In the genomic region with DNA sequence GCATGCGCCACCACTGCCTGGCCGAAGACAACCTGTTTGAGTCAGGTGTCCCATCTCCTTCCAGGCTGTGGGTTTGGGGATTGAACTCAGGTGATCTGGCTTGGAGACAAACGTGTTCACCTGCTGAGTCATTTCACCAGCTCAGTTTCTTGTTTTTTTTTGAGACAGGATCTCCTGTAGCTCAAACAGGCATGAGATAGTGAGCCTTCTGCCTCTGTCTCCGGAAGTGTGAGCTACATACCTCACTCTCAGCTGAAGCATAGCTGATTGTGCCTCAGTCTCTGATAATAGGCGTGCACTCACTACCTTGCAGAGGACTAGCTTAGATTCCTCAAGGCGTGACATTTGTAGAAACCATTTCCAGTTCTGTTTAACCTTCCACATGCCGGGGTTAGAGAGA, we compare ENCODE assay signal across 20 mouse cellular contexts. TPM values are rescaled to one million over a fixed set of nuclear protein-coding genes. Genes with fewer than 3 reads are reported as not detected.
DNase-seq lines count a peak whose midpoint lies in the region; ATAC-seq lines count a peak whose summit lies in the region.
"Had no signal": no experiment of that assay in that cellular context is flagged by ENCODE, and none has a peak within 500 bp of the region (broad histone marks: within the 10 kb centered on the region; RNA-seq: fewer than 3 reads in every experiment).

No protein-coding gene starts in this region.

- intact Hi-C loops in heart, postnatal 10 days (cut with DNase I): no loop called here

- DNase-seq in heart, embryonic 10.5 days (ENCODE audit: low spot score): no peak
- no peak for DNase-seq in heart, postnatal 10 days
- DNase-seq in midbrain, embryonic 10.5 days (ENCODE audit: low spot score): no peak
- peak; percentile 26 for DNase-seq in induced T-regulatory cell, adult 2 months (ENCODE audit: low read depth)
- DNase-seq in adrenal gland, adult 8-10 months: no peak
- DNase-seq in layer of hippocampus, adult 18-20 months (ENCODE audit: low spot score in 2 of 2): no peak
- DNase-seq: cerebellum, adult 8-10 months; gastrocnemius, postnatal 25 days; heart, adult 2 months; kidney, adult 11 months; lung, postnatal 14 days; right cerebral cortex, postnatal 25 days had no signal

- no peak overlapping the region for H3K9ac ChIP-seq in midbrain, embryonic 15.5 days
- no peak overlapping the region for H3K9ac ChIP-seq in midbrain, embryonic 13.5 days (replicated peaks)
- H3K9ac ChIP-seq: hindbrain, embryonic 15.5 days had no signal

- no peaks in the 10 kb centered on the region for H3K27me3 ChIP-seq in heart, embryonic 10.5 days (ENCODE audit: insufficient read depth, poor library complexity, severe bottlenecking)
- no peaks in the 10 kb centered on the region for H3K27me3 ChIP-seq in midbrain, embryonic 10.5 days (ENCODE audit: low read depth, poor library complexity, severe bottlenecking)
- H3K27me3 ChIP-seq in midbrain, embryonic 15.5 days (replicated peaks): no peaks in the 10 kb centered on the region
- no peaks in the 10 kb centered on the region for H3K27me3 ChIP-seq in midbrain, embryonic 13.5 days
- H3K27me3 ChIP-seq: hindbrain, embryonic 15.5 days had no signal

- peaks cover 30% of the 10 kb centered on the region for H3K36me3 ChIP-seq in heart, embryonic 10.5 days
- H3K36me3 ChIP-seq in midbrain, embryonic 10.5 days: peaks cover 36% of the 10 kb centered on the region
- H3K36me3 ChIP-seq in midbrain, embryonic 15.5 days (replicated peaks): no peaks in the 10 kb centered on the region
- peaks cover 4% of the 10 kb centered on the region; the same call in 1 of the 2 replicates for H3K36me3 ChIP-seq in midbrain, embryonic 13.5 days
- H3K36me3 ChIP-seq: hindbrain, embryonic 15.5 days had no signal

- WGBS in heart, embryonic 10.5 days: 51% methylated on average over 7 of the region's 7 CpGs
- 83% methylated on average over 7 of the region's 7 CpGs for WGBS in midbrain, embryonic 10.5 days
- 87% methylated on average over 7 of the region's 7 CpGs for WGBS in midbrain, embryonic 15.5 days
- WGBS in midbrain, embryonic 13.5 days: 89% methylated on average over 7 of the region's 7 CpGs

- no peak for ATAC-seq in midbrain, embryonic 15.5 days (replicated peaks)
- no peak for ATAC-seq in midbrain, embryonic 13.5 days

- no peaks in the 10 kb centered on the region for H3K9me3 ChIP-seq in heart, embryonic 10.5 days
- H3K9me3 ChIP-seq in midbrain, embryonic 10.5 days (replicated peaks): no peaks in the 10 kb centered on the region
- no peaks in the 10 kb centered on the region for H3K9me3 ChIP-seq in midbrain, embryonic 15.5 days
- no peaks in the 10 kb centered on the region for H3K9me3 ChIP-seq in midbrain, embryonic 13.5 days
- H3K9me3 ChIP-seq: embryonic facial prominence, embryonic 10.5 days; hindbrain, embryonic 15.5 days; megakaryocyte, embryonic 14.5 days had no signal

- H3K27ac ChIP-seq in heart, embryonic 10.5 days: peak overlapping the region; percentile 68
- H3K27ac ChIP-seq in midbrain, embryonic 10.5 days (replicated peaks): peak overlapping the region; percentile 79; the same call in 1 of the 2 replicates
- no peak overlapping the region; the same call in 1 of the 2 replicates for H3K27ac ChIP-seq in midbrain, embryonic 15.5 days
- H3K27ac ChIP-seq in midbrain, embryonic 13.5 days: peak overlapping the region; percentile 81
- H3K27ac ChIP-seq: heart, adult 2 months; kidney, postnatal 0 days; layer of hippocampus, adult 2 months had no signal

- no peak overlapping the region for H3K4me3 ChIP-seq in heart, embryonic 10.5 days
- H3K4me3 ChIP-seq in midbrain, embryonic 10.5 days: no peak overlapping the region
- no peak overlapping the region for H3K4me3 ChIP-seq in midbrain, embryonic 15.5 days
- H3K4me3 ChIP-seq in midbrain, embryonic 13.5 days (replicated peaks): no peak overlapping the region
- H3K4me3 ChIP-seq: embryonic facial prominence, embryonic 10.5 days; heart, adult 2 months; hindbrain, embryonic 15.5 days; layer of hippocampus, adult 2 months had no signal

- H3K4me2 ChIP-seq in midbrain, embryonic 15.5 days: no peak overlapping the region
- H3K4me2 ChIP-seq in midbrain, embryonic 13.5 days (replicated peaks): no peak overlapping the region
- H3K4me2 ChIP-seq: hindbrain, embryonic 15.5 days had no signal

- peaks cover 45% of the 10 kb centered on the region for H3K4me1 ChIP-seq in heart, embryonic 10.5 days
- H3K4me1 ChIP-seq in midbrain, embryonic 10.5 days: peaks cover 38% of the 10 kb centered on the region
- H3K4me1 ChIP-seq in midbrain, embryonic 15.5 days: peaks cover 9% of the 10 kb centered on the region
- H3K4me1 ChIP-seq in midbrain, embryonic 13.5 days (replicated peaks): peaks cover 34% of the 10 kb centered on the region

RNA-seq across cellular contexts. Expression of a gene that starts 18.8 kb away (rescaled TPM):
- polyA plus RNA-seq in heart, embryonic 10.5 days (2016; fragmentation: Nextera tagmentation; extraction: Ambion mirVana): 33.1 and 41.1 TPM in 2 replicates
- 10 to 100 TPM; 50.1 to 50.4 TPM for total RNA-seq in heart, postnatal 10 days (2021)
- polyA plus RNA-seq in midbrain, embryonic 10.5 days (2016; fragmentation: Nextera tagmentation; extraction: Ambion mirVana): 36.1 and 47.7 TPM in 2 replicates
- polyA plus RNA-seq in midbrain, embryonic 15.5 days (2015; fragmentation: Nextera tagmentation; extraction: Ambion mirVana): 128 and 133 TPM in 2 replicates
- 79.5 and 91.5 TPM in 2 replicates for polyA plus RNA-seq in midbrain, embryonic 13.5 days (2015; fragmentation: Nextera tagmentation; extraction: Ambion mirVana)
- total RNA-seq in adrenal gland, adult 8-10 months (2022): 100 to 1,000 TPM; 135 to 192 (median 171) TPM
- total RNA-seq in layer of hippocampus, adult 18-20 months (2021): 10 to 100 TPM; 32.1 to 33.8 TPM

RNA-seq across cellular contexts. Expression of a gene that starts 20.0 kb away (rescaled TPM):
- polyA plus RNA-seq in heart, embryonic 10.5 days (2016; fragmentation: Nextera tagmentation; extraction: Ambion mirVana): 34.2 and 42.7 TPM in 2 replicates
- 1 to 10 TPM; 6.5 to 8.4 TPM for total RNA-seq in heart, postnatal 10 days (2021)
- 38.8 and 57.7 TPM in 2 replicates for polyA plus RNA-seq in midbrain, embryonic 10.5 days (2016; fragmentation: Nextera tagmentation; extraction: Ambion mirVana)
- 68.3 and 77.4 TPM in 2 replicates for polyA plus RNA-seq in midbrain, embryonic 15.5 days (2015; fragmentation: Nextera tagmentation; extraction: Ambion mirVana)
- polyA plus RNA-seq in midbrain, embryonic 13.5 days (2015; fragmentation: Nextera tagmentation; extraction: Ambion mirVana): 102 and 117 TPM in 2 replicates
- total RNA-seq in adrenal gland, adult 8-10 months (2022): 10 to 100 TPM in 3 of 4 experiments, 1 to 10 TPM in 1; 9.2 to 23.8 (median 16.2) TPM
- total RNA-seq in layer of hippocampus, adult 18-20 months (2021): 100 to 1,000 TPM; 111 to 120 TPM

RNA-seq across cellular contexts. Expression of a gene that starts 36.6 kb away (rescaled TPM):
- polyA plus RNA-seq in heart, embryonic 10.5 days (2016; fragmentation: Nextera tagmentation; extraction: Ambion mirVana): 9.4 and 9.8 TPM in 2 replicates
- 10 to 100 TPM; 12.9 to 13.7 TPM for total RNA-seq in heart, postnatal 10 days (2021)
- 3.2 and 4.0 TPM in 2 replicates for polyA plus RNA-seq in midbrain, embryonic 10.5 days (2016; fragmentation: Nextera tagmentation; extraction: Ambion mirVana)
- polyA plus RNA-seq in midbrain, embryonic 15.5 days (2015; fragmentation: Nextera tagmentation; extraction: Ambion mirVana): 3.9 and 4.0 TPM in 2 replicates
- 2.2 and 2.3 TPM in 2 replicates for polyA plus RNA-seq in midbrain, embryonic 13.5 days (2015; fragmentation: Nextera tagmentation; extraction: Ambion mirVana)
- 10 to 100 TPM; 34.4 to 50.3 (median 46.5) TPM for total RNA-seq in adrenal gland, adult 8-10 months (2022)
- total RNA-seq in layer of hippocampus, adult 18-20 months (2021): 1 to 10 TPM; 2.4 to 2.7 TPM

RNA-seq across cellular contexts. Expression of a gene that starts 42.7 kb away (rescaled TPM):
- 311 and 360 TPM in 2 replicates for polyA plus RNA-seq in heart, embryonic 10.5 days (2016; fragmentation: Nextera tagmentation; extraction: Ambion mirVana)
- 10 to 100 TPM; 63.3 to 68.3 TPM for total RNA-seq in heart, postnatal 10 days (2021)
- 382 and 448 TPM in 2 replicates for polyA plus RNA-seq in midbrain, embryonic 10.5 days (2016; fragmentation: Nextera tagmentation; extraction: Ambion mirVana)
- 197 and 212 TPM in 2 replicates for polyA plus RNA-seq in midbrain, embryonic 15.5 days (2015; fragmentation: Nextera tagmentation; extraction: Ambion mirVana)
- polyA plus RNA-seq in midbrain, embryonic 13.5 days (2015; fragmentation: Nextera tagmentation; extraction: Ambion mirVana): 303 and 310 TPM in 2 replicates
- 10 to 100 TPM; 48.6 to 99.3 (median 63.5) TPM for total RNA-seq in adrenal gland, adult 8-10 months (2022)
- 10 to 100 TPM; 40.7 to 42.5 TPM for total RNA-seq in layer of hippocampus, adult 18-20 months (2021)

RNA-seq across cellular contexts. Expression of a gene that starts 59.7 kb away (rescaled TPM):
- polyA plus RNA-seq in heart, embryonic 10.5 days (2016; fragmentation: Nextera tagmentation; extraction: Ambion mirVana): 57.6 and 95.1 TPM in 2 replicates
- 10 to 100 TPM; 37.4 to 39.7 TPM for total RNA-seq in heart, postnatal 10 days (2021)
- polyA plus RNA-seq in midbrain, embryonic 10.5 days (2016; fragmentation: Nextera tagmentation; extraction: Ambion mirVana): 2.4 and 3.7 TPM in 2 replicates
- polyA plus RNA-seq in midbrain, embryonic 15.5 days (2015; fragmentation: Nextera tagmentation; extraction: Ambion mirVana): 1.7 and 2.0 TPM in 2 replicates
- 2.0 and 2.6 TPM in 2 replicates for polyA plus RNA-seq in midbrain, embryonic 13.5 days (2015; fragmentation: Nextera tagmentation; extraction: Ambion mirVana)
- total RNA-seq in adrenal gland, adult 8-10 months (2022): 1 to 10 TPM; 3.5 to 8.7 (median 6.0) TPM
- total RNA-seq in layer of hippocampus, adult 18-20 months (2021): 1 to 10 TPM in 1 of 2 experiments, under 1 TPM in 1; 0.99 to 2.0 TPM
- total RNA-seq: common myeloid progenitor, adult 5-6 weeks had no signal
